Mouse (Mus musculus): Measurements from ENCODE around the gene Kif3b.

DNA sequence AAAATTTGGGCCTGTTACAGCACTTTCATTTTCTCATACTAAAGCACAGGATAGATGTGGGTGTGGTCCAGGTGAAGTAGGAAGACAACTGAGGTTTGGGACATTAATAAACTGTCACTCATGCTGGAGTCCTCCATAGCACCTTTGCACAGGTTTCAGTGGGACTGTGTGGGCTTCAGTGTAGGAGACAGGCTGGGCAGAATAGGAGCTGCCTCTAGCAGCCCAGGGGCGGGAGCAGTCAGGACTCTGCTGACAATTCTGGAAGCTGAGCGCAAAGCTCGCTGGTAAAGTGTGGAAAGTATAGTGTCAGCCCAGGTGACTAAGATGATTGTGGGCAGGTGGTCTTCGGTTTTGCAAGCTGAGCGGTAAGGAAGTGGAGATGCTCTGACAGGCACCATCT, 9.9 kb downstream of the Kif3b start:
- TF ChIP-seq GATA1 (IDR thresholded peaks at IDR 0.05; ENCODE audit: borderline replicate concordance, low read length) = no peak
- TF ChIP-seq FLI1 (IDR thresholded peaks at IDR 0.05; ENCODE audit: low read length) = no peak
